8 mouse cellular contexts compared by ENCODE assay signal in the genomic region with DNA sequence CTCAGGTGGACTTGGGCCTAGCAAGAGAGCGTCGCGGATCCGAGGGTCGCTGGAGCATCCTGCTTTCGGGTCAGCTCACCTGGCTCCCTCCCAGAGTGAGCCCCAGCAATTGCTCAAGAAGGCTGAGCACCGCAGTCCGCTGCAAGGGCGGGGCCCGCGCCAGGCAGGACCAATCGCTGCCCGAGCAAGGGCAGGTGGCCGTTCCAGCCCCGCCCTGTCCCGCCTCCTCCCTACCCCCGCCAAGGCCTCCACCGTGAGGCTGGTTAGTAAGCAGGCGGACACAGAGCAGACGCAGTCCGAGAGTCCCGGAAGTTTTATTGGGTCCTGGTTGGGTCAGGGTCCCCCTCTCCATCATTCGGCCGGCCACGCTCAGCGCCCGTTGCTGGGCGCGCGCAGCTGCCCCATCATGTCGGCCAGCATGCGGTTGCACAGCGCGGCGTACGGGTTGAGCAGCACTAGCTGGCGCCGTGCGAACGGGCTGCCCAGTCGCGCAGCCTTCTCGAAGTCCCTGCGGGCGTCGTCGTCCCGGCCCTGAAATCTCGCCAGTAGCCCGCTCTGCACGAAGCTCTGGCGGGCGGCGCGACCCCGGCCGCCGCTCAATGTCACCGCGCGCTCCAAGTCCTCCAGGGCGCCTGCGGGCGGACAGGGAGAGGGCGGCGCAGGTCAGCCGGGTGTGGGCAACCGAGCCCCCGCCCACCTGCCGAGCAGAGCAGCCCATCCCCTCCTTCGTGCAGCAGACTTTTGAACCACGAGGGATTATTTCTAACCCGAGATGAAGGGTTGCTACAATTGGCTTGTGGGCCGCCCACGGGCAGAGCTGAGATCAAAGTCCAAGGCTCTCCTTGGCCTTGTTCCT. TPM values are rescaled to one million over a fixed set of nuclear protein-coding genes. Genes with fewer than 3 reads are reported as not detected.
A peak's percentile ranks its signal among the peaks of the same experiment; 100 is the strongest.
DNase-seq lines count a peak whose midpoint lies in the region; ATAC-seq and TF ChIP-seq lines count a peak whose summit lies in the region.

A gene (minus strand): TSS at position 206 of the 856 bp plus-strand sequence.

- peak; percentile 91 for ATAC-seq in embryonic facial prominence, embryonic 11.5 days (replicated peaks; ENCODE audit: insufficient number of reproducible peaks, low FRiP score, low TSS enrichment, low read depth)
- peak; percentile 77 for ATAC-seq in granulocyte monocyte progenitor cell, adult 5-6 weeks (replicated peaks; ENCODE audit: poor library complexity, severe bottlenecking)
- ATAC-seq in intestine, postnatal 0 days, result peak; percentile 93

- H3K27me3 ChIP-seq in embryonic facial prominence, embryonic 11.5 days (ENCODE audit: control insufficient read depth, insufficient read depth, low read length), result peaks cover 3% of the 10 kb centered on the region; the same call in 1 of the 2 replicates
- H3K27me3 ChIP-seq in intestine, postnatal 0 days (replicated peaks; ENCODE audit: control insufficient read depth, insufficient read depth, low read length), result no peaks in the 10 kb centered on the region
- peaks cover 63% of the 10 kb centered on the region for H3K27me3 ChIP-seq in midbrain, embryonic 10.5 days (ENCODE audit: low read depth, poor library complexity, severe bottlenecking)

- under 1% methylated on average over 75 of the region's 75 CpGs for WGBS in embryonic facial prominence, embryonic 11.5 days
- under 1% methylated on average over 75 of the region's 75 CpGs for WGBS in intestine, postnatal 0 days
- under 1% methylated on average over 75 of the region's 75 CpGs for WGBS in midbrain, embryonic 10.5 days

- H3K9ac ChIP-seq in embryonic facial prominence, embryonic 11.5 days (replicated peaks; ENCODE audit: low read length), result peak within 1 kb of the TSS; percentile 67
- H3K9ac ChIP-seq in intestine, postnatal 0 days (ENCODE audit: low read depth, low read length), result peak within 1 kb of the TSS; percentile 62

- DNase-seq in adrenal gland, postnatal 25 days, result peak; percentile 93
- peak; percentile 85 for DNase-seq in embryonic facial prominence, embryonic 11.5 days (ENCODE audit: low spot score)
- DNase-seq in left cerebral cortex, postnatal 36 days (ENCODE audit: low spot score in 2 of 2), result peak; percentile 89 to 91
- peak; percentile 85 for DNase-seq in midbrain, embryonic 10.5 days (ENCODE audit: low spot score)
- peak; percentile 82 for DNase-seq in right cerebral cortex, postnatal 4 days
- DNase-seq in yolk sac, embryonic 10.5 days (ENCODE audit: low spot score), result peak; percentile 91

- no peak for TF ChIP-seq CTCF in intestine, postnatal 0 days (IDR thresholded peaks at IDR 0.05; ENCODE audit: low read depth)

- no peaks in the 10 kb centered on the region for H3K4me1 ChIP-seq in embryonic facial prominence, embryonic 11.5 days (ENCODE audit: control insufficient read depth, insufficient read depth, low read length)
- H3K4me1 ChIP-seq in intestine, postnatal 0 days (replicated peaks; ENCODE audit: control insufficient read depth, insufficient read depth, low read length), result 0 out of 2 replicates have a peak, but pooled peaks cover 6% of the 10 kb centered on the region
- H3K4me1 ChIP-seq in midbrain, embryonic 10.5 days, result peaks cover 26% of the 10 kb centered on the region

- peak within 1 kb of the TSS; percentile 42 for H3K4me3 ChIP-seq in embryonic facial prominence, embryonic 11.5 days (ENCODE audit: low read depth, low read length)
- peak within 1 kb of the TSS; percentile 47 for H3K4me3 ChIP-seq in intestine, postnatal 0 days (ENCODE audit: low read depth, low read length)
- H3K4me3 ChIP-seq in midbrain, embryonic 10.5 days, result peak within 1 kb of the TSS; percentile 62

- no peaks in the 10 kb centered on the region for H3K36me3 ChIP-seq in embryonic facial prominence, embryonic 11.5 days (replicated peaks; ENCODE audit: control insufficient read depth, insufficient read depth, low read depth, low read length)
- H3K36me3 ChIP-seq in intestine, postnatal 0 days (ENCODE audit: control insufficient read depth, insufficient read depth), result no peaks in the 10 kb centered on the region; the same call in 1 of the 2 replicates
- H3K36me3 ChIP-seq in midbrain, embryonic 10.5 days, result 0 out of 2 replicates have a peak, but pooled peaks cover 3% of the 10 kb centered on the region

- no peaks in the 10 kb centered on the region for H3K9me3 ChIP-seq in embryonic facial prominence, embryonic 11.5 days (replicated peaks; ENCODE audit: control insufficient read depth, low read length)
- H3K9me3 ChIP-seq in intestine, postnatal 0 days (ENCODE audit: control insufficient read depth), result no peaks in the 10 kb centered on the region
- H3K9me3 ChIP-seq in midbrain, embryonic 10.5 days (replicated peaks), result no peaks in the 10 kb centered on the region

- intact Hi-C loops in left cerebral cortex, postnatal 36 days (cut with DNase I), result no loop called here

- peak within 1 kb of the TSS; percentile 96 for H3K4me2 ChIP-seq in embryonic facial prominence, embryonic 11.5 days (ENCODE audit: low read depth, low read length)
- H3K4me2 ChIP-seq in intestine, postnatal 0 days (replicated peaks; ENCODE audit: low read depth), result peak within 1 kb of the TSS; percentile 87

- no peak within 1 kb of the TSS; the same call in 1 of the 2 replicates for H3K27ac ChIP-seq in embryonic facial prominence, embryonic 11.5 days (replicated peaks; ENCODE audit: low read depth, low read length)
- H3K27ac ChIP-seq in intestine, postnatal 0 days (ENCODE audit: low read depth, low read length), result peak within 1 kb of the TSS; percentile 94
- H3K27ac ChIP-seq in midbrain, embryonic 10.5 days (replicated peaks), result peak within 1 kb of the TSS; percentile 81

RNA-seq across cellular contexts. Expression of the gene that starts here (rescaled TPM):
- 6.1 and 8.6 TPM in 2 replicates for total RNA-seq in adrenal gland, postnatal 25 days (2021)
- 1.2 and 1.4 TPM in 2 replicates for polyA plus RNA-seq in embryonic facial prominence, embryonic 11.5 days (2014; fragmentation: Nextera tagmentation; extraction: Ambion mirVana)
- 1.6 TPM in 1 of 2 replicates, not detected in the other for total RNA-seq in granulocyte monocyte progenitor cell, adult 5-6 weeks (2014; fragmentation: Nextera tagmentation)
- 0.34 TPM in 1 of 2 replicates, not detected in the other for total RNA-seq in granulocyte monocyte progenitor cell, adult 5-6 weeks (2017)
- 4.2 and 4.9 TPM in 2 replicates for polyA plus RNA-seq in intestine, postnatal 0 days (2015; fragmentation: Nextera tagmentation; extraction: Ambion mirVana)
- 10 to 100 TPM; 54.0 to 54.9 TPM for total RNA-seq in left cerebral cortex, postnatal 36 days (2021)
- 1.8 and 3.2 TPM in 2 replicates for polyA plus RNA-seq in midbrain, embryonic 10.5 days (2016; fragmentation: Nextera tagmentation; extraction: Ambion mirVana)
